Mouse (Mus musculus) forebrain, embryonic 11.5 days (tissue): Measurements from ENCODE around the gene Wrap53. TPM values are rescaled to one million over a fixed set of nuclear protein-coding genes. Genes with fewer than 3 reads are reported as not detected.
"Not testable (repeated sequence)": the region's sequence is repeated elsewhere in the genome, so short reads cannot be mapped to it uniquely, and the experiment has no call there.

Source experiments
- ATAC-seq: fragments of 200-750 bp; cut with Nextera tagmentation; replicated peaks from 2 replicates; pipeline ENCODE4 v1.8.0; 2017; ENCODE audit warnings: moderate TSS enrichment; ENCODE audit not compliant: low FRiP score
- DNase-seq: peaks from one replicate; pipeline ENCODE4 v3.0.0-alpha.2; 2017; ENCODE audit warnings: low spot score
- H3K27ac ChIP-seq: fragments of 300-500 bp; sonication (generic); 2 replicates; pipeline ENCODE4 v1.5.1; 2014; ENCODE audit warnings: low read depth, low read length
- H3K27me3 ChIP-seq: fragments of 300-500 bp; sonication (generic); 2 replicates; pipeline ENCODE4 v1.6.1; 2014; ENCODE audit warnings: mild to moderate bottlenecking, low read length, mixed read lengths; ENCODE audit not compliant: control insufficient read depth, insufficient read depth
- H3K36me3 ChIP-seq: fragments of 300-500 bp; sonication (generic); 2 replicates; pipeline ENCODE4 v1.6.1; 2014; ENCODE audit warnings: mild to moderate bottlenecking, low read length, moderate library complexity, mixed read lengths; ENCODE audit not compliant: control insufficient read depth, insufficient read depth
- H3K4me1 ChIP-seq: fragments of 300-500 bp; sonication (generic); replicated peaks from 2 replicates; pipeline ENCODE4 v1.6.1; 2014; ENCODE audit warnings: low read length, mixed read lengths; ENCODE audit not compliant: control insufficient read depth, insufficient read depth
- H3K4me2 ChIP-seq: fragments of 300-500 bp; sonication (generic); 2 replicates; pipeline ENCODE4 v1.6.1; 2014; ENCODE audit warnings: low read depth, mild to moderate bottlenecking, low read length, moderate library complexity, mixed read lengths; ENCODE audit not compliant: severe bottlenecking
- H3K4me3 ChIP-seq: fragments of 300-500 bp; sonication (generic); 2 replicates; pipeline ENCODE4 v1.5.1; 2014; ENCODE audit warnings: low read depth, low read length
- H3K9ac ChIP-seq: fragments of 300-500 bp; sonication (generic); 2 replicates; pipeline ENCODE4 v1.6.1; 2014; ENCODE audit warnings: low read length
- H3K9me3 ChIP-seq: fragments of 300-500 bp; sonication (generic); 2 replicates; pipeline ENCODE4 v1.6.1; 2016; ENCODE audit warnings: low read length, mixed read lengths; ENCODE audit not compliant: control insufficient read depth
- WGBS: fragments of 180-500 bp; shearing (Covaris S2); extraction: QIAGEN DNeasy Blood & Tissue Kit; methylation state at CpG from one replicate; pipeline ENCODE4 v1.1.7; 2014; 5-methylcytosine and 5-hydroxymethylcytosine counted together
- polyA plus RNA-seq: library from polyadenylated mRNA; unstranded; fragments of >200 nt; fragmentation: Nextera tagmentation; extraction: Ambion mirVana; gene quantifications from 2 replicates; pipeline ENCODE4 v1.2.1, GENCODE M21; 2014

Wrap53 gene
- polyA plus RNA-seq, 1 experiment from 2014 or later, result 39.3 TPM

DNA sequence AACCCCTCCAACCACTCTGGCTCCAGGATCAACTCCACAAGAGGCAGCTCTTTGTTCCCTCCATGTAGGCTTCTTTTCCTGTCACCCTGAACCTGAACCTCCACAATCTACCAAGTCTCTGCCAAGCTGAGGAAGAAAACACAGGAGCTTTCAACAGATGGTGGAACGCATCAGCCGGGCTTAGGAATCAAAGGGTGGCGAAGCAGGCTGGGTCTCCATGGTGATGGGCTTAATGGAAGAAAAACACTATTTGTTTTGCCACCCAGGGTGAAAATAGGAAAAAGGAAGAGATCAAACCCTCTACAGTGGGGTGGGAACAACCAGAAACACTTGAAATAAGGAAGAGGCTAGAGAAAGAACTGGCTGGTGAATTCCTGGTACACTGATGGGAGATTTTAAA lies 36.5 kb downstream of the Wrap53 start:
- Histone ChIP-seq H3K4me1 (peaks cover 24% of the 10 kb centered on the region), H3K27ac (peak overlapping the region; percentile 55; the same call in 1 of the 2 replicates), H3K36me3 (no peaks in the 10 kb centered on the region), H3K4me2 (no peak overlapping the region), H3K27me3 (no peaks in the 10 kb centered on the region), H3K9me3 (no peaks in the 10 kb centered on the region), H3K4me3 (no peak overlapping the region), H3K9ac (peak overlapping the region; percentile 5; the same call in 1 of the 2 replicates)
- 22% methylated on average over 3 of the region's 3 CpGs for WGBS
- DNase-seq (no peak), ATAC-seq (no peak)

DNA sequence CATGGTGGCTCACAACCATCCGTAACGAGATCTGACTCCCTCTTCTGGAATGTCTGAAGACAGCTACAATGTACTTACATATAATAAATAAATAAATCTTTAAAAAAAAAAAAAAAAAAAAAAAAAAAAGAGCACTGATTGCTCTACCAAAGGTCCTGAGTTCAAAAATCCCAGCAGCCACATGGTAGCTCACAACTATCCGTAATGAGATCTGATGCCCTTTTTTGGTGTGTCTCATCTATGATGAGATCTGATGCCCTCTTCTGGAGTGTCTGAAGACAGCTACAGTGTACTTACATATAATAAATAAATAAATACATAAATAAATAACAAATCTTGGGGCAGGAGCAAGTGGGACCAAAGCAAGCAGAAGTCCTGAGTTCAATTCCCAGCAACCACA lies 38.3 kb downstream of the Wrap53 start:
- not testable (repeated sequence) for H3K36me3 ChIP-seq, H3K4me3 ChIP-seq, ATAC-seq, H3K9ac ChIP-seq, H3K27ac ChIP-seq, H3K4me1 ChIP-seq, H3K9me3 ChIP-seq, H3K4me2 ChIP-seq, DNase-seq, H3K27me3 ChIP-seq
- 77% methylated on average over 1 of the region's 3 CpGs for WGBS

DNA sequence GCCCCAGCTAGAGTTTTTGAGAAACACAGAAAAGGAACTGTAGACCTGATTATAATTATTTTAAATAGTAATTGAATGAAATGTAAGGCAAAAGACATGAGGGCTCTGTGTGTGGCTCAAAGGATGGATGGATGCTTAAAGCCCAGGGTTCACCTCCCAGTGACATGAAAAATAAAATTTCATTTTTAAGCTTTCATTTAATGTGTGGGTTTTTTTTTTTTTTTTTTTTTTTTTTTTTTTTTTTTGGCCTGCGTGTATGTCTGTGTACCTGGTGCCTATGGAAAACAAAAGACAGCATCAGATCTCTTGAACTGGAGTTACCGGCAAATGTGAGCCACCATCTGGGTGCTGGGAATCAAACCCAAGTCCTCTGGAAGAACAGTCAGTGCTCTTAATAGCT lies 39.4 kb downstream of the Wrap53 start:
- Histone ChIP-seq H3K27ac (no peak overlapping the region), H3K9me3 (no peaks in the 10 kb centered on the region), H3K9ac (no peak overlapping the region), H3K27me3 (no peaks in the 10 kb centered on the region), H3K4me2 (no peak overlapping the region), H3K4me3 (no peak overlapping the region), H3K36me3 (no peaks in the 10 kb centered on the region), H3K4me1 (peaks cover 4% of the 10 kb centered on the region; the same call in 1 of the 2 replicates)
- WGBS, result 93% methylated on average over 2 of the region's 2 CpGs
- ATAC-seq (no peak), DNase-seq (no peak)

DNA sequence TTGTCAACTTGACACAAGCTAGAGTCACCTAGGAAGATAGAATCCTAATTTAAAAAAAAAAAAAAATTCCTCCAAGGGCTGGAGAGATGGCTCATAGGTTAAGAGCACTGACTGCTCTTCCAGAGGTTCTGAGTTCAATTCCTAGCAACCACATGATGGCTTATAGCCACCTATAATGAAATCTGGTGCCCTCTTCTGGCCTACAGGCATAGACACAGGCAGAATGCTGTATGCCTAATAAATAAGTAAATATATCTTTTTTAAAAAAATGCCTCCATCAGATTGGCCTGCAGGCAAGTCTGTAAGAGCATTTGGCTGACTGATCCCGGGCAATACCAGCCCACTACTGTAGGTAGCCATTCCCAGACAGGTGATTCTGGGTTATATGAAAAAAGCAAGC lies 45.1 kb downstream of the Wrap53 start:
- H3K9me3 ChIP-seq, result no peaks in the 10 kb centered on the region
- H3K4me2 ChIP-seq, result no peak overlapping the region
- 83% methylated on average over 1 of the region's 1 CpGs for WGBS
- DNase-seq (no peak), ATAC-seq (no peak)
- no peaks in the 10 kb centered on the region for H3K36me3 ChIP-seq
- H3K9ac ChIP-seq, result no peak overlapping the region
- no peak overlapping the region for H3K27ac ChIP-seq
- no peaks in the 10 kb centered on the region for H3K4me1 ChIP-seq
- H3K4me3 ChIP-seq, result no peak overlapping the region
- no peaks in the 10 kb centered on the region for H3K27me3 ChIP-seq

DNA sequence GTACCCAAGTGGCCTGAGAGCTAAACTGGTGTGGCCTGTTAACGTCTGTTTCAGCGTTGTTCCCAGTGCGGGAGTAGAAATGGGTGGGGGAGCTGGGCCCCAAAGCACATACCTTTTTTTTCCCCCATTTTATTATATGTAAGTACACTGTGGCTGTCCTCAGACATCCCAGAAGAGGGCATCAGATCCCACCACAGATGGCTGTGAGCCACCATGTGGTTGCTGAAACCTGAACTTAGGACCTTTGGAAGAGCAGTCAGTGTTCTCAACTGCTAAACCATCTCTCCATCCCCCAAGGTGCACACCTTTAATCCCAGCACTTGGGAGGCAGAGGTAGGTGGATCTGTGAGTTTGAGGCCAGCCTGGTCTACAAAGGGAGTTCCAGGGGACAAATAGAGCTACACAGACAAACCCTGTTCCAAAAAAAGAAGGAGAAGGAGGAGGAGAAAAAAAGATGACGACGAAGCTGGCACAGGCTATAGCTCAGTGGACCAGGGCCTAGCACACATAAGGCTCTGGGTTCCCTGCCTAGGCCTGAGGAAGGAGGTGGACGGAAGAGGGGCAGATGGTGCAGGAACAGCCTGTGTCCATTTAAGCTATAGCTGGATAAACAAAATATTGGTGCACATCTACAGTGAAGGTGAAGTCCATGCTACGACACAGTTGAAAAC lies 47.4 kb downstream of the Wrap53 start:
- Histone ChIP-seq H3K4me3 (no peak overlapping the region), H3K27me3 (no peaks in the 10 kb centered on the region), H3K4me2 (no peak overlapping the region), H3K36me3 (no peaks in the 10 kb centered on the region), H3K4me1 (0 out of 2 replicates have a peak, but pooled peaks cover 4% of the 10 kb centered on the region), H3K9ac (no peak overlapping the region), H3K27ac (no peak overlapping the region), H3K9me3 (no peaks in the 10 kb centered on the region)
- ATAC-seq (no peak), DNase-seq (no peak)
- WGBS, result 87% methylated on average over 7 of the region's 7 CpGs

DNA sequence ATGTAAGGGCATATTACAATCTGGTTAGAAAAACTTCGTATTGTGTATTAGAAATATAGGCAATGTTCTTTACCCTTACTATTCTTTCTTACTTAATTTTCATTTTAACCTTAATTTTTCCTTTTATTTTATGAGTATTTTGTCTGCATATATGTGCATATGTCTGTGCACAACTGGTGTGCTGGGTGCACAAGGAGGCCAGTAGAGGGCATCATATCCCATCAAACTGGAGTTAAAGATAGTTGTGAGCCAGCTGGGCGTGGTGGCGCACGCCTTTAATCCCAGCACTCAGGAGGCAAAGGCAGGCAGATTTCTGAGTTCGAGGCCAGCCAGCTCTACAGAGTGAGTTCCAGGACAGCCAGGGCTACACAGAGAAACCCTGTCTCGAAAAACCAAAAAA lies 49.3 kb downstream of the Wrap53 start:
- H3K4me1 ChIP-seq, H3K4me3 ChIP-seq, H3K4me2 ChIP-seq, H3K27ac ChIP-seq, ATAC-seq, H3K9ac ChIP-seq, H3K9me3 ChIP-seq, H3K27me3 ChIP-seq, H3K36me3 ChIP-seq, DNase-seq: not testable (repeated sequence)
- whole genome bisulfite sequencing, result 87% methylated on average over 6 of the region's 6 CpGs

DNA sequence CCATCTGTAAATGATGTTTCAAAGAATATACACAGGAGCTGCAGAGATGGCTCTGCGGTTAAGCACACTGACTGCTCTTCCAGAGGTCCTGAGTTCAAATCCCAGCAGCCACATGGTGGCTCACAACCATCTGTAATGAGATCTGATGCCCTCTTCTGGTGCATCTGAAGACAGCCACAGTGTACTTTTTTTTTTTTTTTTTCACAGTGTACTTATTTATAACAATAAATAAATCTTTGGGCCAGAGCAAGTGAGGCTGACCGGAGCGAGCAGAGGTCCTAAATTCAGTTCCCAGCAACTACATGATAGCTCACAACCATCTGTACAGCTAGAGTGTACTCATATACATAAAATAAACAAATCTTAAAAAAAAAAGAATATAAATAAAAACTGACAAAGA lies 49.8 kb downstream of the Wrap53 start:
- H3K4me1 ChIP-seq, H3K9ac ChIP-seq, H3K27ac ChIP-seq, DNase-seq, ATAC-seq, H3K27me3 ChIP-seq, H3K4me2 ChIP-seq, H3K4me3 ChIP-seq, H3K36me3 ChIP-seq, H3K9me3 ChIP-seq: not testable (repeated sequence)
- WGBS, result 95% methylated on average over 3 of the region's 3 CpGs

- Histone ChIP-seq H3K36me3 (no peaks in the 10 kb centered on the region), H3K4me2 (no peak overlapping the region; the same call in 1 of the 2 replicates), H3K27ac (peak overlapping the region; percentile 94), H3K27me3 (no peaks in the 10 kb centered on the region), H3K4me3 (no peak overlapping the region), H3K9me3 (no peaks in the 10 kb centered on the region), H3K9ac (peak overlapping the region; percentile 64), H3K4me1 (peaks cover 4% of the 10 kb centered on the region; the same call in 1 of the 2 replicates)
- WGBS, result 63% methylated on average over 4 of the region's 4 CpGs
- ATAC-seq (no peak), DNase-seq (peak; percentile 50)
These were observed 52.0 kb downstream of the Wrap53 start for GRCm38 (mm10) chr11:69528031-69528390.
